Mouse (Mus musculus) kidney, adult 2 months (tissue): ENCODE measurements at regions not wholly inside any gene's neighbourhood (a gene's known extent, or its start where the extent isn't known, plus 50 kb on each side); places are given as distances from the start of the nearest gene placed in this dataset.

ENCODE experiments used
- DNase-seq: peaks from one replicate; pipeline ENCODE4 v3.0.0; 2021
- H3K27ac ChIP-seq: fragments of 200-500 bp; 2 replicates; pipeline ENCODE4 v1.5.1; 2012; ENCODE audit warnings: low read depth, low read length, control low read depth, inconsistent platforms; ENCODE audit not compliant: insufficient read depth
- H3K27me3 ChIP-seq: fragments of 200-500 bp; replicated peaks from 2 replicates; pipeline ENCODE4 v1.6.1; 2012; ENCODE audit warnings: mild to moderate bottlenecking, moderate library complexity, low read length, inconsistent platforms; ENCODE audit not compliant: control insufficient read depth, insufficient read depth
- H3K36me3 ChIP-seq: fragments of 200-500 bp; 2 replicates; pipeline ENCODE4 v1.6.1; 2012; ENCODE audit warnings: mild to moderate bottlenecking, moderate library complexity, low read length, inconsistent platforms; ENCODE audit not compliant: control insufficient read depth, insufficient read depth
- H3K4me1 ChIP-seq: fragments of 200-500 bp; 2 replicates; pipeline ENCODE4 v1.6.1; 2011; ENCODE audit warnings: low read length; ENCODE audit not compliant: control insufficient read depth, insufficient read depth
- H3K4me3 ChIP-seq: fragments of 200-500 bp; 2 replicates; pipeline ENCODE4 v1.5.1; 2011; ENCODE audit warnings: mild to moderate bottlenecking, low read depth, low read length, control low read depth; ENCODE audit not compliant: insufficient read depth
- CTCF ChIP-seq: fragments of 200-500 bp; conservative IDR thresholded peaks from 2 replicates; pipeline ENCODE4 v1.5.1; 2011; ENCODE audit warnings: low read depth, mild to moderate bottlenecking, control low read depth, low read length, moderate library complexity, mixed read lengths; ENCODE audit not compliant: insufficient read depth, insufficient read length
- POLR2A ChIP-seq: fragments of 200-500 bp; IDR thresholded peaks from one replicate; pipeline ENCODE4 v1.6.1; 2011; ENCODE audit warnings: low read depth, low read length, control low read depth
- WGBS: fragments of 180-500 bp; shearing (Covaris S2); methylation state at CpG from one replicate; pipeline ENCODE4 v1.1.7; 2018; 5-methylcytosine and 5-hydroxymethylcytosine counted together

DNA sequence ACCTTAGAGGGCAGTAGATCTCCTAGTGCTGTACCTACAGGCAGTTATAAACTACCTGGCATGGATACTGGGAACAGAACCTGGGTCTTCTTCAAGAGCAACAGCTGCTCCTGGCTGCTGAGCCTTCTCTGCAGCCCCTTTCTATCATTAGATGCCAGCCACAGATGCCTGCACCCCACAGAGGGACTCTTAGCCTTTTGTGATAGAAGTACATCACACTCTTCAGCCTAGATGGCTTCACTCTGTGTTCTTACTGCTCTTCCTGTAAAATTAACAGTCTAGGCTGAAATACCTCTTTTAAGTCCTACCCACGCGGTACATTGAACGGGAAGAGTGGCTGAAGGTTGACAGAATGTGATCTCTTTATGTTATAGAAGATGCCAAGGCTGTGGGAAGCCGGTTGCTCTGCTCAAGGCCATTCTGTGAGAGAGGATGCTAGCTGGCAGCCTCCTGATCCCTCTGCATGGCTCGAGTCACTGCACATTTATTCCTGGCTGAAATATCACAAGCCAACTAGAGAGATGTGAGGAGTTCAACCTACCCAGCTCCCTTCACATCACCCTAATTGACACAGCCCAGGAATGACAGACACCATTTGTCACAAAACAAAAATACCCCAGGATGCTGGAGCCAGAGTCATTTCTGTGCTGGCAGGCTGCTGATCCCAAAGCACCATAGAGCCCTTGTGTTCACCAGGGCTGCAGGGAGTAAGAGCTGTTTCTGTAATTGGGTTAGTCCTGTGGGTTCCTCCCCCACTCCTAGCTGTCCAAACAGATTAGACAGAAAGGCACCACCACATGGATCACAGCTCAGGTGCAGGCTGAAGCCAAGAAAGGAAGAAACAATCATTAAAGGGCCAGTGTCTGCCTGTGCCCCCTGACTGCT lies 162.5 kb downstream of the B3gnt2 start:
- no peak for TF ChIP-seq CTCF
- TF ChIP-seq POLR2A, result no peak
- H3K4me3 ChIP-seq, result no peak overlapping the region
- no peak for DNase-seq
- peaks cover 3% of the 10 kb centered on the region; the same call in 1 of the 2 replicates for H3K4me1 ChIP-seq
- 64% methylated on average over 5 of the region's 5 CpGs for WGBS
- H3K27ac ChIP-seq, result no peak overlapping the region
- H3K27me3 ChIP-seq, result no peaks in the 10 kb centered on the region
- H3K36me3 ChIP-seq, result no peaks in the 10 kb centered on the region

DNA sequence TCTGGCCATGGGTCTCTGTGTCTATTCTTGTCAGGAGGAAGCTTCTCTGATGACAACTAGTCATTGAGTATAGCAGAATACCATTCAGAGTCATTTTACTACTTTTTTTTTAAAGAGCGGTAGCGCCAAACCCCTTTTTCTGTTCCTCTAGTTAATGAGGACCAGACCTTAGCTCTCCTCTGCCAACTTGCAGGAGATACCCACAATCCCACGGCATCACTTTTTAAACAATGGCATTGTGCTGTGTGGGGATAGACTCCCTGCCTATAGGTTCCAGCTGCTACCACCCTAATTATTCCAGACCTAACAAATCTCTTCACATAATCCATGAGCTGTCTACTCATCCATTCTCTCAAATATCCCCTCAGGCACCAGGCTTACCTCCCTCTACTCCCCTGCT lies 154.7 kb downstream of the B3gnt2 start:
- TF ChIP-seq POLR2A, result no peak
- TF ChIP-seq CTCF, result no peak
- no peaks in the 10 kb centered on the region for H3K4me1 ChIP-seq
- WGBS, result 97% methylated on average over 3 of the region's 3 CpGs

More for the DNA sequence above, 154.7 kb downstream of the B3gnt2 start:
- H3K36me3 ChIP-seq, result no peaks in the 10 kb centered on the region
- no peak overlapping the region for H3K27ac ChIP-seq
- no peak for DNase-seq
- H3K27me3 ChIP-seq, result no peaks in the 10 kb centered on the region
- no peak overlapping the region for H3K4me3 ChIP-seq
